9 mouse cellular contexts compared by ENCODE assay signal in the genomic region with DNA sequence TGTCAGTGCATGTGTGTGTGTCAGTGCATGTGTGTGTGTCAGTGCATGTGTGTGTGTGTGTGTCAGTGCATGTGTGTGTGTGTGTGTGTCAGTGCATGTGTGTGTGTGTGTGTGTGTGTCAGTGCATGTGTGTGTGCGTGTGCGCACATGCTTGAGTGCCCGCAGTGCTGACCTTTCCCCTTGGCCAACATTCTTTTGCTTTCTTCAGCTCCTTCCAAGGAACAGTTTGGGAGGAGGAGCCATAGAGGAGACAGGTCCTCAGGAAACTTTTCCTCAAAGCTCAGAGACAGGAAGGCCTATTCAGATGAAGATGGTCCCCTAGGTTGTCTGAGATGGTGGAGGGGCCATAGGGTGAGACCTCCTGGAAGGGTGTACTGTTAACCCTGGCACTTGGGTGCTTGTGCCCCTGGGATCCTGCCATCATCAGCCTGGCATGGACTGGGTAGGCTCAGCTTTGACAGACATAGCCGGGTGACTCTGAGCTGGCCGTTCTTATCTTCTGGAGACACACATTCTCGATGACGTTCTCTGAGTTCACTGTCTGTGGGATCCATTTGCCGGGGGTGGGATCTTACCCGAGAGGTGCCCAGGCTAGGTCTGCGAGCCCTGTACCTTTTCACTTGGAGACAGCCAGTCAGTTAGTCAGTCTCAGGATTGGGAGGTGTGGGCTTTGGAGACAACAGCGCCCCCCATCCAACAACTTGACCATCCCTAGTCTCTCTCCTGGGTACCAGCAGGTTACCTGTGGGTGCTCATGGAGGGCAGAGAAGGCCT. TPM values are rescaled to one million over a fixed set of nuclear protein-coding genes. Genes with fewer than 3 reads are reported as not detected.
DNase-seq lines count a peak whose midpoint lies in the region; ATAC-seq and TF ChIP-seq lines count a peak whose summit lies in the region.
"Had no signal": no experiment of that assay in that cellular context is flagged by ENCODE, and none has a peak within 500 bp of the region (broad histone marks: within the 10 kb centered on the region; RNA-seq: fewer than 3 reads in every experiment).

No protein-coding gene starts in this region.

- DNase-seq in hindbrain, embryonic 11.5 days (ENCODE audit: low spot score): no peak
- no peak for DNase-seq in ovary, adult 18-20 months (ENCODE audit: low spot score)
- no peak for DNase-seq in urinary bladder, postnatal 10 days (ENCODE audit: low spot score)
- no peak for DNase-seq in MN1 (ENCODE audit: low spot score)
- DNase-seq: retina, postnatal 1 day had no signal

- 0 out of 2 replicates have a peak, but pooled peaks cover 2% of the 10 kb centered on the region for H3K4me1 ChIP-seq in hindbrain, embryonic 13.5 days (replicated peaks)
- H3K4me1 ChIP-seq in hindbrain, embryonic 11.5 days (replicated peaks; ENCODE audit: control insufficient read depth, insufficient read depth, low read length): no peaks in the 10 kb centered on the region
- H3K4me1 ChIP-seq in intestine, postnatal 0 days (replicated peaks; ENCODE audit: control insufficient read depth, insufficient read depth, low read length): peaks cover 14% of the 10 kb centered on the region; the same call in 1 of the 2 replicates
- H3K4me1 ChIP-seq in liver, embryonic 16.5 days (ENCODE audit: control insufficient read depth, low read depth, low read length): peaks cover 47% of the 10 kb centered on the region

- H3K36me3 ChIP-seq in hindbrain, embryonic 13.5 days: 0 out of 2 replicates have a peak, but pooled peaks cover 2% of the 10 kb centered on the region
- no peaks in the 10 kb centered on the region for H3K36me3 ChIP-seq in hindbrain, embryonic 11.5 days (ENCODE audit: control insufficient read depth, insufficient read depth, low read length)
- peaks cover 10% of the 10 kb centered on the region; the same call in 1 of the 2 replicates for H3K36me3 ChIP-seq in intestine, postnatal 0 days (ENCODE audit: control insufficient read depth, insufficient read depth)
- no peaks in the 10 kb centered on the region for H3K36me3 ChIP-seq in liver, embryonic 16.5 days (ENCODE audit: control insufficient read depth, insufficient read depth)

- H3K4me2 ChIP-seq in hindbrain, embryonic 13.5 days: no peak overlapping the region
- no peak overlapping the region for H3K4me2 ChIP-seq in hindbrain, embryonic 11.5 days (replicated peaks; ENCODE audit: low read depth, low read length)
- H3K4me2 ChIP-seq in intestine, postnatal 0 days (replicated peaks; ENCODE audit: low read depth): peak overlapping the region; percentile 30; the same call in 1 of the 2 replicates
- H3K4me2 ChIP-seq in liver, embryonic 16.5 days (ENCODE audit: low read depth, low read length): peak overlapping the region; percentile 46

- no peak overlapping the region for H3K4me3 ChIP-seq in hindbrain, embryonic 13.5 days
- no peak overlapping the region for H3K4me3 ChIP-seq in hindbrain, embryonic 11.5 days (ENCODE audit: low read depth, low read length)
- no peak overlapping the region for H3K4me3 ChIP-seq in intestine, postnatal 0 days (ENCODE audit: low read depth, low read length)
- no peak overlapping the region for H3K4me3 ChIP-seq in liver, embryonic 16.5 days (ENCODE audit: low read depth, low read length)

- no peaks in the 10 kb centered on the region for H3K9me3 ChIP-seq in hindbrain, embryonic 13.5 days
- H3K9me3 ChIP-seq in hindbrain, embryonic 11.5 days (ENCODE audit: control insufficient read depth, low read length): no peaks in the 10 kb centered on the region
- no peaks in the 10 kb centered on the region for H3K9me3 ChIP-seq in intestine, postnatal 0 days (ENCODE audit: control insufficient read depth)
- no peaks in the 10 kb centered on the region for H3K9me3 ChIP-seq in liver, embryonic 16.5 days (replicated peaks; ENCODE audit: control insufficient read depth, low read length)

- no peaks in the 10 kb centered on the region for H3K27me3 ChIP-seq in hindbrain, embryonic 13.5 days
- H3K27me3 ChIP-seq in hindbrain, embryonic 11.5 days (ENCODE audit: control insufficient read depth, insufficient read depth, low read length): no peaks in the 10 kb centered on the region
- no peaks in the 10 kb centered on the region for H3K27me3 ChIP-seq in intestine, postnatal 0 days (replicated peaks; ENCODE audit: control insufficient read depth, insufficient read depth, low read length)
- H3K27me3 ChIP-seq in liver, embryonic 16.5 days (ENCODE audit: control insufficient read depth, insufficient read depth, low read depth, low read length): no peaks in the 10 kb centered on the region

- TF ChIP-seq CTCF in intestine, postnatal 0 days (IDR thresholded peaks at IDR 0.05; ENCODE audit: low read depth): peak; percentile 33

- H3K27ac ChIP-seq in hindbrain, embryonic 13.5 days: no peak overlapping the region
- H3K27ac ChIP-seq in hindbrain, embryonic 11.5 days (ENCODE audit: low read depth, low read length): no peak overlapping the region
- peak overlapping the region; percentile 21; the same call in 1 of the 2 replicates for H3K27ac ChIP-seq in intestine, postnatal 0 days (ENCODE audit: low read depth, low read length)
- H3K27ac ChIP-seq in liver, embryonic 16.5 days (ENCODE audit: low read length): peak overlapping the region; percentile 63

- 91% methylated on average over 11 of the region's 11 CpGs for WGBS in hindbrain, embryonic 13.5 days
- 86% methylated on average over 11 of the region's 11 CpGs for WGBS in hindbrain, embryonic 11.5 days
- WGBS in intestine, postnatal 0 days: 49% methylated on average over 11 of the region's 11 CpGs
- 37% methylated on average over 11 of the region's 11 CpGs for WGBS in liver, embryonic 16.5 days (ENCODE audit: insufficient replicate concordance)

- no peak for ATAC-seq in hindbrain, embryonic 13.5 days (ENCODE audit: low FRiP score)
- ATAC-seq in hindbrain, embryonic 11.5 days (ENCODE audit: low FRiP score): no peak
- ATAC-seq in common myeloid progenitor, adult 5-6 weeks (replicated peaks; ENCODE audit: low read depth, poor library complexity, severe bottlenecking): peak; percentile 67
- ATAC-seq in intestine, postnatal 0 days: no peak
- peak; percentile 83 for ATAC-seq in liver, embryonic 16.5 days (ENCODE audit: low read depth)

- H3K9ac ChIP-seq in hindbrain, embryonic 13.5 days: peak overlapping the region; percentile 29; the same call in 1 of the 2 replicates
- H3K9ac ChIP-seq in hindbrain, embryonic 11.5 days (ENCODE audit: low read depth, low read length): no peak overlapping the region
- no peak overlapping the region for H3K9ac ChIP-seq in intestine, postnatal 0 days (ENCODE audit: low read depth, low read length)
- H3K9ac ChIP-seq in liver, embryonic 16.5 days (ENCODE audit: low read depth, low read length): peak overlapping the region; percentile 33

RNA-seq across cellular contexts. Expression of a gene that starts 11.5 kb away (rescaled TPM):
- polyA plus RNA-seq in hindbrain, embryonic 13.5 days (2015; fragmentation: Nextera tagmentation; extraction: Ambion mirVana): 8.4 and 9.6 TPM in 2 replicates
- polyA plus RNA-seq in hindbrain, embryonic 11.5 days (2014; fragmentation: Nextera tagmentation; extraction: Ambion mirVana): 2.8 and 6.5 TPM in 2 replicates
- 0.27 and 0.39 TPM in 2 replicates for total RNA-seq in common myeloid progenitor, adult 5-6 weeks (2017)
- polyA plus RNA-seq in intestine, postnatal 0 days (2015; fragmentation: Nextera tagmentation; extraction: Ambion mirVana): 9.4 and 12.1 TPM in 2 replicates
- 10.0 and 10.7 TPM in 2 replicates for polyA plus RNA-seq in liver, embryonic 16.5 days (2015; fragmentation: Nextera tagmentation; extraction: Ambion mirVana)

RNA-seq across cellular contexts. Expression of a gene that starts 17.6 kb away (rescaled TPM):
- polyA plus RNA-seq in hindbrain, embryonic 13.5 days (2015; fragmentation: Nextera tagmentation; extraction: Ambion mirVana): 2.8 and 3.7 TPM in 2 replicates
- polyA plus RNA-seq in hindbrain, embryonic 11.5 days (2014; fragmentation: Nextera tagmentation; extraction: Ambion mirVana): 2.6 and 3.4 TPM in 2 replicates
- total RNA-seq in common myeloid progenitor, adult 5-6 weeks (2017): 61.4 and 71.9 TPM in 2 replicates
- polyA plus RNA-seq in intestine, postnatal 0 days (2015; fragmentation: Nextera tagmentation; extraction: Ambion mirVana): 26.2 and 30.4 TPM in 2 replicates
- 8.4 and 9.9 TPM in 2 replicates for polyA plus RNA-seq in liver, embryonic 16.5 days (2015; fragmentation: Nextera tagmentation; extraction: Ambion mirVana)

RNA-seq across cellular contexts. Expression of a gene that starts 30.9 kb away (rescaled TPM):
- polyA plus RNA-seq in hindbrain, embryonic 13.5 days (2015; fragmentation: Nextera tagmentation; extraction: Ambion mirVana): 17.0 and 17.4 TPM in 2 replicates
- 9.7 and 10.8 TPM in 2 replicates for polyA plus RNA-seq in hindbrain, embryonic 11.5 days (2014; fragmentation: Nextera tagmentation; extraction: Ambion mirVana)
- total RNA-seq in common myeloid progenitor, adult 5-6 weeks (2017): 8.1 and 16.1 TPM in 2 replicates
- 5.9 and 8.2 TPM in 2 replicates for polyA plus RNA-seq in intestine, postnatal 0 days (2015; fragmentation: Nextera tagmentation; extraction: Ambion mirVana)
- polyA plus RNA-seq in liver, embryonic 16.5 days (2015; fragmentation: Nextera tagmentation; extraction: Ambion mirVana): 2.9 TPM in 2 replicates

RNA-seq across cellular contexts. Expression of a gene that starts 33.1 kb away (rescaled TPM):
- 7.8 and 8.3 TPM in 2 replicates for polyA plus RNA-seq in hindbrain, embryonic 13.5 days (2015; fragmentation: Nextera tagmentation; extraction: Ambion mirVana)
- polyA plus RNA-seq in hindbrain, embryonic 11.5 days (2014; fragmentation: Nextera tagmentation; extraction: Ambion mirVana): 1.6 and 1.9 TPM in 2 replicates
- 0.23 and 0.44 TPM in 2 replicates for total RNA-seq in common myeloid progenitor, adult 5-6 weeks (2017)
- polyA plus RNA-seq in intestine, postnatal 0 days (2015; fragmentation: Nextera tagmentation; extraction: Ambion mirVana): 0.14 and 0.20 TPM in 2 replicates
- 0.07 and 0.18 TPM in 2 replicates for polyA plus RNA-seq in liver, embryonic 16.5 days (2015; fragmentation: Nextera tagmentation; extraction: Ambion mirVana)

Comparison
In these comparisons a context has a peak if more than half of its experiments do, and no peak if none do; other contexts are left out.
1. H3K9ac ChIP-seq: peak in hindbrain, embryonic 13.5 days (single experiment) and liver, embryonic 16.5 days (single experiment); none in hindbrain, embryonic 11.5 days (single experiment) and intestine, postnatal 0 days (single experiment).
2. ATAC-seq: peak in common myeloid progenitor, adult 5-6 weeks (single experiment) and liver, embryonic 16.5 days (single experiment); none in hindbrain, embryonic 13.5 days (single experiment), hindbrain, embryonic 11.5 days (single experiment) and intestine, postnatal 0 days (single experiment).
3. H3K27ac ChIP-seq: peak in intestine, postnatal 0 days (single experiment) and liver, embryonic 16.5 days (single experiment); none in hindbrain, embryonic 13.5 days (single experiment) and hindbrain, embryonic 11.5 days (single experiment).
4. H3K4me2 ChIP-seq: peak in intestine, postnatal 0 days (single experiment) and liver, embryonic 16.5 days (single experiment); none in hindbrain, embryonic 13.5 days (single experiment) and hindbrain, embryonic 11.5 days (single experiment).